Mouse (Mus musculus): ENCODE measurements around the gene Aqp9. TPM values are rescaled to one million over a fixed set of nuclear protein-coding genes. Genes with fewer than 3 reads are reported as not detected.

Aqp9 gene
- 0.25 and 0.33 TPM in 2 replicates for polyA plus RNA-seq (2012; rRNA removed)

- 49% methylated on average over 12 of the region's 12 CpGs for WGBS
- DNase-seq (ENCODE audit: low read depth, low spot score): no peak
Observed at GRCm38 (mm10) chr9:71168511-71168910, at the start of gene Aqp9. Gene Aqp9, minus strand, starts transcription at chr9:71168682.

DNA sequence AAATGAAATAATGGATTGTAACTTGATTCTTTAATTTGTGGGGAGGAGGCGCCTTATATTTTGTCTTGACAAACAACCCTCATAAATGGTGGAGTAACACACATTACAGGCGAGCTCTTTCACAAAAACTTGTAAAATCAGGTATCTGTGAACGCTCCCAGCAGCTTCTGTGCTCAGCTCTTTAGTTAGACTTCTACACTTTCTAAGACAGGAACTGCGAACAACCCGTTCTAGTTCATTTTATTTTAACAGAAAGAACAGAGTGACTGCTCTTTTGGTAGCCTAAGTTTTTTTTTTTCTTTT, 49.3 kb upstream of the Aqp9 start:
- DNase-seq (ENCODE audit: low read depth, low spot score): no peak
- WGBS: 38% methylated on average over 5 of the region's 5 CpGs

- no peak for DNase-seq (ENCODE audit: low read depth, low spot score)
- WGBS: 17% methylated on average over 20 of the region's 20 CpGs
Observed at GRCm38 (mm10) chr9:71216996-71217792, 48.7 kb upstream of the Aqp9 start.

- 3% methylated on average over 57 of the region's 57 CpGs for WGBS
- no peak for DNase-seq (ENCODE audit: low read depth, low spot score)
Observed at GRCm38 (mm10) chr9:71216036-71216995, 47.8 kb upstream of the Aqp9 start.

- DNase-seq (ENCODE audit: low read depth, low spot score): no peak
- 3% methylated on average over 97 of the region's 97 CpGs for WGBS
Observed at GRCm38 (mm10) chr9:71215248-71216035, 47.0 kb upstream of the Aqp9 start, which contains the start of gene Aldh1a2. Gene Aldh1a2, plus strand, starts transcription at chr9:71215789.

DNA sequence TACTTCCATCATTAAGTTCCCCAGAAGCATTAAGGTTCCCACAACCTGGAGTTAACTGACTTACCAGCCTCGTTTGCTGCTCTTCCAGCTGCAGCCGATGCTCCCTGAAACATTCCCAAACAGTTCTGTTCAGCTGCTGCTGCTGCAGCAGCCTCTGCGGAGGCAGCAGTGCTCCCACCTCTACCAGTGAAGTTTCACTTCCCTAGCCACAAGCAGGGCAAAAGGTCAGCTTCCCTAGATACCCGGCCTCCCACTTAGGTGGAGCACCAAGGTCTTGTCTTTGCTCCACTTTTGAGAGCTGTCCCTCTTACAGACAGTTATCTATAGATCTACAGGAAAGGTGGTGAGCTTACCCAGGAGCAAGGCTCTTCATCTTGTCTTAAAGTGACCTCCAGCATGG, 45.2 kb upstream of the Aqp9 start:
- WGBS: 40% methylated on average over 4 of the region's 4 CpGs

GRCm38 (mm10) chr9:71210870-71211269, 42.4 kb upstream of the Aqp9 start:
- 3% methylated on average over 2 of the region's 2 CpGs for WGBS
- no peak for DNase-seq (ENCODE audit: low read depth, low spot score)

More for the DNA sequence above, 45.2 kb upstream of the Aqp9 start:
- no peak for DNase-seq (ENCODE audit: low read depth, low spot score)

DNA sequence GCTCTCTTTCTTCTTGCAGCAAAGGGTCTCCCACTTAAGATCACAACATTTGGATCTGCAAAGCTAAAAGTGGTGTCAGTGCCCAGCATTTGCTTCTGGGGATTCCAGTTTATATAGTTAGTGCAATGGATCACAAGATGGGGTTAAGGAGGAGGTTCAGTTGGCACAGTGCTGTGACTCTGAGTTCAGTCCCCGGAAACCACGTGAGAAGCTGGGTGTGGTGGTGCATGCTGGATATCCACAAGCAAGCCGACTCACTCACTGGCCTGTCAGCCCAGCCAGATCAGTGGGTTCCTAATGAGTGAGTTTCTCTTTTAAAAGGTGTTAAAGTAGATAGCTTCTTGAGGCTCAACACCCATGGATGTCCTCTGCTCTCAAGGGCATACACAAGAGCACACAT, 40.8 kb upstream of the Aqp9 start:
- DNase-seq (ENCODE audit: low read depth, low spot score): no peak
- WGBS: 29% methylated on average over 3 of the region's 3 CpGs

DNA sequence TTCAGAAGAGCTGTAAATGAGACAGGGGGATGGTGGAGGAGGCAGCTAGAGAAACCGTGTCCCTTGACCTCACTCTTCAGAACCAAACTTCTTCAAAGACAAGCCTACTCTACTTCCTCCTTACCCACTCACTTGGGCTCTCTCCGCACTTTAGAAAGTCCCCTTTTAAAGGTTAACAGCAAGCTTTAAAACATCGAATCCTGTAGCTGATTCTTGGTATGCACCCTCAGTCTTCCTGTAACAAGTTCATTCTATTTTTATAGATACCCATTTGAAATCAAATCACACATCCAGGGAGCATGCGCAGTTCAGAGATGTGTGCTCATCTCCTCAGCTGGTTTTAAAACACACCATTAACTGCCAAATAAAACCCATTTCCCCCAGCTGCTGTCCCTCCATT, 33.8 kb upstream of the Aqp9 start:
- 68% methylated on average over 4 of the region's 4 CpGs for WGBS

DNA sequence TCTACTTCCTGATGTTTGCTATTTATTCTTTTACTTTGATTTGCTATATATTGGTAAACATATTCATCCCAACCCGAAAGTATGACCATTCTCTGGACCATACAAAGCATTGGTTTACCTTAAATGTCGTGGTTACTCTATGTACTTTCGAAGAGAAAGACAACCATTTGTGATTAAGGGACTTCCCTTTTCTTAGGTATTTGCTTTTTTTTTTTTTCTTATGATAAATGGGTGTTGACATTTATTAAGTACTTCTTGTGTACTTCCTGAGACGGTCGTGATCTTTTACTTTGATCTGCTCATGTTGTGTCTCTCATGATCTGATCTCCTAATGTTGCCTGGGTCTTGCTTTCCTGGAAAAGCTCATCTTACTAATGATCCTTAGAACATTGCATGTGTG, 30.3 kb upstream of the Aqp9 start:
- WGBS: 76% methylated on average over 5 of the region's 5 CpGs
- no peak for DNase-seq (ENCODE audit: low read depth, low spot score)

More for the DNA sequence above, 33.8 kb upstream of the Aqp9 start:
- DNase-seq (ENCODE audit: low read depth, low spot score): no peak

GRCm38 (mm10) chr9:71188647-71189415, 20.3 kb upstream of the Aqp9 start:
- peak; percentile 24 for DNase-seq (ENCODE audit: low read depth, low spot score)
- WGBS: 4% methylated on average over 12 of the region's 12 CpGs

- 89% methylated on average over 7 of the region's 7 CpGs for WGBS
- DNase-seq (ENCODE audit: low read depth, low spot score): no peak
Observed at GRCm38 (mm10) chr9:71187396-71187795, 18.9 kb upstream of the Aqp9 start.

DNA sequence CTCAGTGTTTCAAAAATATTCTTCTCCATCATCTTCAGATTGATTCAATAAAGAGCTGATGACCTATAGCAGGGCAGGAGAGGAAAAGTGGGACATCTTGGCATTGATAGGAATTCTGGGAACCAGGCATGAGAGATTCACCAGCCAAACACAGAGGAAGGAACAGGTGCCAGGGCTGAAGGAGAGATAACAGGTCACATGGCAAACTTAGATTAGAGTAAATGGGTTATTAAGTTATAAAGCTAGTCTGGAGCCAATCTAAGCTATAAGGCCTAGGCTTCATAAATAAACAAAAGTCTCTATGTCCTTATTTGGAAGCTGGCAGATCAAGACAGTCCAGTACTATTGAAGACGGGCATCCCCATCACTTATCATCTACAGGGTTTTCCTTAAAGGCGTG, 17.3 kb upstream of the Aqp9 start:
- 26% methylated on average over 2 of the region's 2 CpGs for WGBS
- DNase-seq (ENCODE audit: low read depth, low spot score): no peak

GRCm38 (mm10) chr9:71185285-71185684, 16.8 kb upstream of the Aqp9 start:
- no peak for DNase-seq (ENCODE audit: low read depth, low spot score)

- DNase-seq (ENCODE audit: low read depth, low spot score): no peak
- WGBS: 68% methylated on average over 8 of the region's 8 CpGs
Observed at GRCm38 (mm10) chr9:71179964-71180700, 11.7 kb upstream of the Aqp9 start.

DNA sequence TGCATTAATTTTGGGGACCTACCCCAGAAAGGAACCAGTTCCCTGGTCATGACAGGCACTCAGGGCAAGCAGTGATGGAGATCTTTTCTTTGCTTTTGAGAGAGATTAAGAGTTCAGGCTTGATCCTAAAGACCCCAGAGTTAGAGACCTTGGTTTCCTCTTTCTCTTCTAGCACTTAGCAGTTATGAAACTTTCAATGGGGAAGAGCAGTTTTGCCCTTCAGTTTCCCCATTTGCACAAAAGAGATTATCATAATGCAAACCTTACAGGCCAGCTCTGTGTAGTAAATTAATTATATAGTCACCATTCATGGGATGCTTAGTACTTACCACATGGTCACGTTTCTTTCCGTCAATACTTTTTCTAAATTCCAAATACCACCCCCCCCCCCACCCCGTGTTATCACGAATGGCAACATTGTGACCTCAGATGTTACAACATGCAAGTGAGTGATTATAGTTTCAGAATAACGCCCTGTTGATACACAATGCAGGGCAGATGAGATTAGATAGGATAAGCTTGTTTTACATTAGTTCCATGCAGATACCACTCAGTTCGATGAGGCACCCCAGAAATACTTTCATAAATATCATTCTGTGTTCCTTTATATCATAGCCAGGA, 10.9 kb upstream of the Aqp9 start:
- 73% methylated on average over 6 of the region's 6 CpGs for WGBS
- no peak for DNase-seq (ENCODE audit: low read depth, low spot score)

GRCm38 (mm10) chr9:71175686-71176085, 7.2 kb upstream of the Aqp9 start:
- WGBS: 77% methylated on average over 1 of the region's 1 CpGs
- no peak for DNase-seq (ENCODE audit: low read depth, low spot score)

DNA sequence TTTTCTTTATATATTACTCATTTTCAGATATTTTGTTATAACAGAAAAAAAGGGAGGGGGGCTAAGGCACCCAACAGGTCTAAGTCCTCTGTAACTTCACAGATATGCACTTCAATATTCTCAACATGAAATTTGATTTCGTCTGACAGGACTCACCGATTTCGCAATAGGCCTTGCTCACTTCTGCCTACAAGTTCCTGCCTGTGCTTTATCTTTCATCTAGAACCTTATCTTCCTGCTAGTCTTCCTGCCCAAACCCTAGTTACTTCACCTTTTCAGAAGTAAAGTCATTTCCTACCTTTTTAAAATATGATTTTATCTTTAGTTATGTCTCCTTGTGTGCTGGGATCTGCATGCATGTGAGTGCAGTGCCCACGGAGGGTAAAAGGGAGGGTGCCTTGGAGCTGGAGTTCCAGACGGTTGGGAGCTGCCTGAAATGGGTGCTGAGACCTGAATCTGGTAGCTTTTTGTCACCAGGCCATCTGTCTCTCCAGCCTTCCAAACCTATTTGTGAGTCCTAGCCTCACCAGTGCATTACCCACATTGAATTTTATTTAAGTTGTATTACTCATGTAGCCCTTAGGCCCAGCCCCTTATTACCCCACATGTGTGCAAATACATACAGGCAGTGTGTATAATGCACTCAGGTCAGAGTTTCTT, 6.0 kb upstream of the Aqp9 start:
- no peak for DNase-seq (ENCODE audit: low read depth, low spot score)
- WGBS: 68% methylated on average over 5 of the region's 5 CpGs
